Mouse (Mus musculus): ENCODE data around the gene Zfp507. TPM values are rescaled to one million over a fixed set of nuclear protein-coding genes. Genes with fewer than 3 reads are reported as not detected.

Gene Zfp507
- polyA plus RNA-seq, 1 experiment from 2014 or later: 26.0 TPM

Other genes starting within 250 kb of the Zfp507 start
- gene Nudt19, start 246.7 kb downstream of the Zfp507 start, polyA plus RNA-seq (2016; fragmentation: Nextera tagmentation; extraction: Ambion mirVana): 41.0 and 43.9 TPM in 2 replicates
- gene Rgs9bp, start 217.4 kb downstream of the Zfp507 start, polyA plus RNA-seq (2016; fragmentation: Nextera tagmentation; extraction: Ambion mirVana): 0.12 and 0.16 TPM in 2 replicates
- gene Ankrd27, start 216.8 kb downstream of the Zfp507 start, polyA plus RNA-seq (2016; fragmentation: Nextera tagmentation; extraction: Ambion mirVana): 30.3 and 32.1 TPM in 2 replicates
- gene Pdcd5, start 155.5 kb downstream of the Zfp507 start, polyA plus RNA-seq (2016; fragmentation: Nextera tagmentation; extraction: Ambion mirVana): 257 and 263 TPM in 2 replicates
- gene Dpy19l3, start 48.5 kb downstream of the Zfp507 start, polyA plus RNA-seq (2016; fragmentation: Nextera tagmentation; extraction: Ambion mirVana): 38.9 and 40.8 TPM in 2 replicates

Measured in hindbrain, embryonic 12.5 days (tissue).